Mouse (Mus musculus): ENCODE measurements around the gene Pex3. TPM values are rescaled to one million over a fixed set of nuclear protein-coding genes. Genes with fewer than 3 reads are reported as not detected.

The Pex3 gene
- total RNA-seq (2021): 50.8 and 51.9 TPM in 2 replicates
- long read RNA-seq, experiment 1, transcript Pex3-201 (12 exons, 2,129 nt): major isoform, 40 of 49 reads
- long read RNA-seq, experiment 1, partial matches to known transcripts: 4 of 49 reads
- long read RNA-seq, experiment 1, other reads (novel, unspliced or antisense): 1 of 49 reads
- long read RNA-seq, experiment 2, transcript Pex3-201 (12 exons, 2,129 nt): major isoform, 35 of 38 reads
- long read RNA-seq, experiment 2, partial matches to known transcripts: 1 of 38 reads
- long read RNA-seq, experiment 2, other reads (novel, unspliced or antisense): 1 of 38 reads

- peak; percentile 95 for DNase-seq
These were observed at the start of gene Pex3, which contains the start of gene Adat2 for GRCm38 (mm10) chr10:13552646-13553497. Pex3 (minus strand) TSS chr10:13553142. Adat2 (plus strand) TSS chr10:13552894.

DNA sequence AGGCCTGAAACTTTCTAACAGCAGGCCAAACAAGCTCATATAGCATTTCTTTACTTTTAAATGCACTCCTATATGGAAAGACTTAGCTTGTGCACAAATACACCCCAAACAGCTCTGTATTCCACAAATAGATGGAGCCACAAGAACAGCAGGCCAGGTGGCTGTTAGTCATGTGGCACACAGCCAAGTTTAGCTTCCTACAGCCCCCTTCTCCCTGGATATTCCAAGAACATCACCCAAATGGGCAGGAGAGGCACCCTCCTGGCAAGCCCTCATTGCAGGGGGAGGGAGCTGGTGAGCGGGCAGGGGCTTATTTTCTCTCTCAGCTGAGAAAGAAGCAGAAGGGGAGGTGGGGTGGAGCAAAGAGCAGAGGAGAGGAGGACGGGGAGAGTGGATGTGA is 48.0 kb upstream of the Pex3 start:
- DNase-seq: no peak

- no peak for DNase-seq
These were observed 44.5 kb upstream of the Pex3 start for GRCm38 (mm10) chr10:13597491-13597890.

- DNase-seq: peak; percentile 37
These were observed 43.9 kb upstream of the Pex3 start for GRCm38 (mm10) chr10:13596866-13597265.

GRCm38 (mm10) chr10:13596073-13596472 is 43.1 kb upstream of the Pex3 start:
- DNase-seq: no peak

GRCm38 (mm10) chr10:13593529-13593928 is 40.6 kb upstream of the Pex3 start:
- DNase-seq: no peak

DNA sequence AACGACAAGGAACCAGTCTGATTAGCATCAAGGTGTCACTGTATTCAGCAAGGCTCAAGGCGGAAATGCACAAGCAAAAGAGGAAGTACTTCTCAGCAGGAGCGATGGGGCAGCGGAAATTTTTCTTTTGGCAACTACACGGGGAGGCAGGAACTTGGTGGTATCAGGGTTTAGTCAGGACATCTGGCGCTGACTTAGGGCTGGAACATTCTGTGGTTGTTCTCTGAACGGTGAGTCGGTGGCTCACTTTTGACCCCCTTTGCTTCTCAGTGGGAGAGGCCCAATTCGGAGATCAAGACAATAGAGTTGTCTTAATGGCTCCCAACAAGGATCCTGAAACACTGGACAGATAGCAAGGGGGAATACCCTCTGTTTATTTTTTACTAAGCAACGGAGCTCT is 39.3 kb upstream of the Pex3 start:
- DNase-seq: no peak

DNA sequence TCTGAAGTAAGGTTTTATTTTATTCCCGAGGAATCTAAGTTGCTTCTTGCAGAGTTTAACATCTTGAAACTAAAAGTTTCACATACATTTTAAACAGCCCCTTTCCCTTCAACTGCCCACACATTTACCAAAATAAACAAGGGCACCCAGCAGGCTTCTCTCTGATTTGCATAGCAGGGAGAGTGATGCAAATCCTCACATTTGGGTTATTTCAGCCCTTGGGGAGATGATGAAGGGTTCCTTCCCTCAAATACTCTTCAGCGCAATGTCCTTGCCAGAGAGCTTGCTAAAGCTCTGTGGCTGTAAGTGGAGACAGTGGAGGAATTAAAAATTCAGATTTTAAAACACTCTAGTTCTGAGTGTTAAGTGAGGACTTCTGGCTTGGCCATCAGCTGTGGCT is 35.0 kb upstream of the Pex3 start:
- DNase-seq: no peak

GRCm38 (mm10) chr10:13577123-13577522 is 24.2 kb upstream of the Pex3 start:
- no peak for DNase-seq

DNA sequence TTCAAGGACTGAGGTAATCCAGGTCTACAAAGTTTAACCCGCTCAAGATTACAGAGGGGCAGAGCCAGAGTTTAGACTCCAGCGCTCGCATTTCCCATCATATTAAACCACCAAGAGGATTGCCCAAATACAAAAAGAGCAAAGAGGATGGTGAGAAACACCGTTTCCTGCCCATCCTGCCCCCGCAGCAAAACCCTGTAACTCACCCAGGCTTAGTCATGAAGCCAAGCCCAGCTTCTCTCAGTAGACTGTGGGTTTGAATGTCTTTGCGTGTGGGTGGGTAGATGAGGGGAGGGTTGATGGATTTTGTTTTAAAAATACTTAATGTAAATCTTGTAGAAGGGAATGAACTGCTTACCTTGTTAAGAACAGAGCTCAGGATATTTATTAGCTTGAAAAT is 19.5 kb upstream of the Pex3 start:
- DNase-seq: no peak

GRCm38 (mm10) chr10:13572003-13572402 is 19.1 kb upstream of the Pex3 start:
- no peak for DNase-seq

- no peak for DNase-seq
These were observed 18.0 kb upstream of the Pex3 start for GRCm38 (mm10) chr10:13570697-13571538.

- DNase-seq: no peak
These were observed 16.9 kb upstream of the Pex3 start for GRCm38 (mm10) chr10:13569818-13570217.

DNA sequence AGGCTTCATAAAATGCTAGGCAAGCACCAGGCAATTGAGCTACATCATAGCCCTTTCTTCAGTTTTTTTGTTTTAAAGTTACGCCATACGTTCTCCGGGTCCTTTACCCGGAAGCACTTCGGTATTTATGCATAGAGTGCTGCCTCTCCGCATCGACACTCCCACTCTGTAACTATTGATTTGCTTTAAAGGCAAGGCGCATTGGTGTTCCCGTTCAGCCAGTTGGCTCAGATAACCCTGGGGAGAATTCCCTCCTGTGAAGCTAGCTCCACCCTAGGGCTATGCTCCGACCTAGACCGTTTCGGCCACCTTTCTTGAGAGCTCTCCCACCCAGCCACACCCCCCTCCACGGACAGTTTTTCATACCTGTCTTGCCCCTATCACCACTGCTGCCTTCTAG is 13.5 kb upstream of the Pex3 start:
- no peak for DNase-seq

- no peak for DNase-seq
These were observed 12.1 kb upstream of the Pex3 start for GRCm38 (mm10) chr10:13565080-13565448.

DNA sequence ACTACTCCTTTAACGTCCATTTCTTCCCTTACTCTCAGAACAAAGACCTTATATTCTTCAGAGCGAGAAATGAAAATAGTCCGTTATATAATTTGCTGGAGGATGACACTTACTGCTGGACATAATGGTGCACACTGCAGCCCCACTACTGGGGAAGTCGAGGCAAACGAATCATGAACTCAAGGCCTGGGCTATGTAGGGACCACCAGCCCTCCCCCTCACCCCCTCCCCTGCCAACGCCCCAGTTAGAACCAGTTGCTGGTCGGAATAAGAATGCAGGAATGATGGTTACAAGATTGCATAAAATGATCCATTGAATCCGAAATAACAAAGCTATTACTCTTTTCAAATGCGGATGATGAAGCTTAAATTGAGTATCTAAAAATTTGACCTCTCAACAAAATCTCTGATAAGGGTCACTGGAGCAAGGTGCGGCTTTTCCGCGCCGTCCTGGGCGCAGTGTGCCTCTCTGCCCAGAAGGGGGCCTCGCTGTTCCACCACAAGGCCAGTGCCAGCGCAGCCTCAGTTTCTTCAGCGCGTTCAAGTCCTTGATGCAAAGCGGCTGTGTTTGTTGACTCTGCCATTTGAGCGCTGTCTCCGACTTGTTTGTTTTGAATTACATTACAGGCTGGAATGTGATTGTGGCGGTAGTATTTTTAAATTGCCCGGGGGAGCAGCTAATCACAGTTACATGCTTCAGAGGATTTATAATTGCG is 11.6 kb upstream of the Pex3 start:
- DNase-seq: peak; percentile 76

GRCm38 (mm10) chr10:13560014-13560674 is 7.2 kb upstream of the Pex3 start:
- no peak for DNase-seq

DNA sequence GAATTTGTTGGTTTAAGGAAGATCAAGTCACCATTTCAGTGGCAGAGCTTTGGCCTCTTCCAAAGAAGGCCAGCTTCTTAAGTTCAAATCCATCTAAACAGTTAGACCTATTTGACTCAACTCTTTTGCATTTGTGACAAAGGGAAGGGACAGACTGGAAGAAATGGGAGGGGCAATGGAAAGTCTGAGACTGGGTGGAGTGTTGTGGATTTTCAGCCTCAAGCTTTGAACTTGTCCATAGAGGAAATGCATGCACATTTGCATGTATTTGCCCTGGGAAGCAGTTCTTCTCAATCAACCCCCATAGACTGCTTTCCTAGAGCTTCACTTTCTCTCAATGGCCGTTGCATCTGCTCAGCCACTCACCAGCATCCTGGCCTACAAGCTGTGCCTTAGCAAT is 1.4 kb upstream of the Pex3 start:
- no peak for DNase-seq

DNA sequence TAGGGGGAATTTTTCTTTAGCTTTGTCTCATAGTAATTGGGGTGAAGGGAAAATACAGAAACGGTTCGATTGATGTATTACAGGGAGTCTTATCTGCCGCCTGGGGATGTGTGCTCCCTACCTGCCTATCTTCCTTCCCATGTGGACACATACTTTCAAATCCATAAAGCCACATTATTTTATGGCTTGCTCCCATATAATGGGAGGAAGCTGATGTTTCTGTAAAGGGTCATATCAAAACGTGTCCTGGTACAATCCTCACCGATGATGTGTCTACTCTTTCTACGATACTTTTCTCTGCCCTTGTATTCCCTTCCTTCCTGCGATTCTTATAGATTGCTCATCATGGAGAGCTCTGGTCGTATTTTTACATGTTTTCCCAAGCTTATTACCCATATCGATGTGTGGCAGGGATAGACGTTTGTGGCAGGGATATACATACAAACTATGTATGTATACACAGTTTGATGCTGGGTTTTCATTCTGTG is 600 bp upstream of the Pex3 start:
- no peak for DNase-seq

- no peak for DNase-seq
These were observed 11.2 kb downstream of the Pex3 start for GRCm38 (mm10) chr10:13541721-13542120.

DNA sequence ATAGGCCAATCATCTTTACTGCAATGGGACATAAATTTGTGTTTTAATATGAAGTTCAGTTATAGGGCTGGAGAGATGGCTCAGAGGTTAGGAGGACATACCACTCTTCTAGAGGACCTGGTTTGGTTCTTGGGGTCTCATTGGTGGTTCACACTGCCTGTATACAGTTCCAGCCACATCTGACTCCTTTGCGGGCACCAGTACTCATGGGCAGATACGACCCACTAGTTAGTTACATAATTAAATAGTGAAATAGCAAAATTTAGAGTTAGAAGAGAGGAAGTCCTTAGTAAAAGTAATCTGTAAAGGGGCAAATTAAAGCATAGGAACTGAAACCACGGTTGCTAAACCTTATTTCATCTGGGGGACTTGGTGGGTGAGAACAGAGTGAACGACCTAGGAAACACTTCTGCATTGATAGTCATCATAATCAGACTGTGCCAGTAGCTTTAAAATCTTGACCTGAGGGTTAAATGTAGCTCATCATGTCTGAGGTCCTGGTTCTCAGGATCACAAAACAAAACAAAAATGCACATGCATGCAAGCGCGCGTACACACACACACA is 13.1 kb downstream of the Pex3 start:
- no peak for DNase-seq
